Comparison of ENCODE assay signal across 8 mouse cellular contexts in the genomic region with DNA sequence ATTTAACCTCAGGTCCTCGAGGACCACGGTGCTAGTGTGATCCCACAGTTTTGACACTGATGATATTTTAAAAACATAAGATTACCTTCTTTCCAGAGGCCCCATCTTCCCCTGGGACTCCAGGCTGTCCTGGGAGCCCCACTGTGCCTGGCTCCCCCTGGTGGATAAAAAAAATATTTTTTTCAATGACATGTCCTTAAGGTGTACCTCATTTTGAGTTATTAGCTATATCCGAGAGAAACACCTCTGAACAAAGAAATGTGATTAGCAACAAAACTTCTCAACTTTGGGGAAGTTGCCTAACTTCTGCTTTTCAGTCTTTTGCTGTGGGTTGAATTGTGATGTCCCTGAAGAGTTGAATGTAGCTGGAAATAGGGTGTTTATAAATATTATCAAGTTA.
DNase-seq lines count a peak whose midpoint lies in the region; ATAC-seq and TF ChIP-seq lines count a peak whose summit lies in the region.

No protein-coding gene starts in this region.

- no peak for ATAC-seq in hindbrain, postnatal 0 days
- no peak for ATAC-seq in hindbrain, embryonic 12.5 days (ENCODE audit: low FRiP score)
- peak; percentile 89 for ATAC-seq in megakaryocyte-erythroid progenitor cell, adult 5-6 weeks (replicated peaks; ENCODE audit: low FRiP score, low TSS enrichment, poor library complexity, severe bottlenecking)

- TF ChIP-seq CTCF in hindbrain, postnatal 0 days (IDR thresholded peaks at IDR 0.05; ENCODE audit: low read depth), result peak; percentile 57

- DNase-seq in hindbrain, postnatal 0 days (ENCODE audit: low spot score), result peak; percentile 53
- peak; percentile 66 for DNase-seq in 3T3-L1 (ENCODE audit: low read depth, low spot score)
- DNase-seq in CD8-positive naive resting alpha-beta T cell, adult 2 months (ENCODE audit: low read depth in 2 of 2, low spot score in 2 of 2), result peak; percentile 3 to 36
- peak; percentile 21 for DNase-seq in c-Kit-positive CD71-positive TER-119-positive erythroid progenitor cells, embryonic 14.5 days (ENCODE audit: low spot score)
- DNase-seq in spleen, postnatal 10 days (ENCODE audit: low spot score in 2 of 2), result no peak
- DNase-seq in right cerebral cortex, postnatal 4 days, result no peak

- no peaks in the 10 kb centered on the region for H3K4me1 ChIP-seq in hindbrain, postnatal 0 days (ENCODE audit: insufficient read depth, low read length)
- H3K4me1 ChIP-seq in hindbrain, embryonic 12.5 days, result no peaks in the 10 kb centered on the region

- H3K9ac ChIP-seq in hindbrain, postnatal 0 days (replicated peaks; ENCODE audit: low read length), result no peak overlapping the region
- H3K9ac ChIP-seq in hindbrain, embryonic 12.5 days, result no peak overlapping the region

- H3K9me3 ChIP-seq in hindbrain, postnatal 0 days (ENCODE audit: low read length), result no peaks in the 10 kb centered on the region
- H3K9me3 ChIP-seq in hindbrain, embryonic 12.5 days (replicated peaks), result no peaks in the 10 kb centered on the region

- H3K27me3 ChIP-seq in hindbrain, postnatal 0 days (ENCODE audit: insufficient read depth, low read length), result no peaks in the 10 kb centered on the region
- no peaks in the 10 kb centered on the region for H3K27me3 ChIP-seq in hindbrain, embryonic 12.5 days

- no peak overlapping the region for H3K4me2 ChIP-seq in hindbrain, postnatal 0 days (ENCODE audit: low read depth, low read length)
- H3K4me2 ChIP-seq in hindbrain, embryonic 12.5 days (replicated peaks), result no peak overlapping the region

- no peaks in the 10 kb centered on the region for H3K36me3 ChIP-seq in hindbrain, postnatal 0 days (ENCODE audit: insufficient read depth, low read length)
- no peaks in the 10 kb centered on the region for H3K36me3 ChIP-seq in hindbrain, embryonic 12.5 days

- 64% methylated on average over 3 of the region's 3 CpGs for WGBS in hindbrain, postnatal 0 days
- 44% methylated on average over 3 of the region's 3 CpGs for WGBS in hindbrain, embryonic 12.5 days

- H3K4me3 ChIP-seq in hindbrain, postnatal 0 days (ENCODE audit: low read length), result no peak overlapping the region
- H3K4me3 ChIP-seq in hindbrain, embryonic 12.5 days, result no peak overlapping the region

- H3K27ac ChIP-seq in hindbrain, postnatal 0 days, result no peak overlapping the region
- no peak overlapping the region for H3K27ac ChIP-seq in hindbrain, embryonic 12.5 days

Comparison
In these comparisons a context has a peak if more than half of its experiments do, and no peak if none do; other contexts are left out.
1. DNase-seq: peak in hindbrain, postnatal 0 days (single experiment), 3T3-L1 (single experiment), CD8-positive naive resting alpha-beta T cell, adult 2 months (2 of 2) and c-Kit-positive CD71-positive TER-119-positive erythroid progenitor cells, embryonic 14.5 days (single experiment); none in spleen, postnatal 10 days (0 of 2) and right cerebral cortex, postnatal 4 days (single experiment).